Mouse (Mus musculus) ES-Bruce4 (cell line): ENCODE data around the gene Slc6a4.

Experiments
- CTCF ChIP-seq: IDR thresholded peaks from one replicate; pipeline ENCODE4 v1.8.1; 2011; ENCODE audit warnings: low read depth, low read length
- EP300 ChIP-seq: IDR thresholded peaks from 2 replicates; pipeline ENCODE4 v1.6.1; 2011; ENCODE audit warnings: low read depth, low read length; ENCODE audit not compliant: insufficient read depth
- POLR2A ChIP-seq: IDR thresholded peaks from one replicate; pipeline ENCODE4 v1.8.1; 2011; ENCODE audit warnings: low read length; ENCODE audit not compliant: insufficient read depth

GRCm38 (mm10) chr11:77018046-77018445 lies 19.6 kb downstream of the Slc6a4 start:
- TF ChIP-seq EP300 (no peak), CTCF (no peak), POLR2A (no peak)
